In genomic region chr10:4522116-4522515, GRCm38 (mm10) we compare ENCODE assay signal across 22 mouse cellular contexts. TPM values are rescaled to one million over a fixed set of nuclear protein-coding genes. Genes with fewer than 3 reads are reported as not detected.
DNase-seq lines count a peak whose midpoint lies in the region; ATAC-seq and TF ChIP-seq lines count a peak whose summit lies in the region.
"Had no signal": no experiment of that assay in that cellular context is flagged by ENCODE, and none has a peak within 500 bp of the region (broad histone marks: within the 10 kb centered on the region; RNA-seq: fewer than 3 reads in every experiment).

No protein-coding gene starts in this region.

- WGBS in lung, embryonic 14.5 days = 89% methylated on average over 3 of the region's 3 CpGs

- H3K4me2 ChIP-seq in lung, embryonic 14.5 days = no peak overlapping the region
- H3K4me2 ChIP-seq: embryonic facial prominence, embryonic 12.5 days; heart, embryonic 12.5 days; neural tube, embryonic 13.5 days had no signal

- H3K4me1 ChIP-seq in lung, embryonic 14.5 days (ENCODE audit: insufficient read depth) = no peaks in the 10 kb centered on the region
- H3K4me1 ChIP-seq: embryonic facial prominence, embryonic 12.5 days; heart, embryonic 12.5 days; midbrain, embryonic 10.5 days; neural tube, embryonic 13.5 days had no signal

- no peak overlapping the region for H3K9ac ChIP-seq in lung, embryonic 14.5 days
- H3K9ac ChIP-seq: embryonic facial prominence, embryonic 12.5 days; heart, embryonic 12.5 days; neural tube, embryonic 13.5 days had no signal

- H3K36me3 ChIP-seq in lung, embryonic 14.5 days (ENCODE audit: insufficient read depth) = no peaks in the 10 kb centered on the region
- H3K36me3 ChIP-seq: embryonic facial prominence, embryonic 12.5 days; G1E; heart, embryonic 12.5 days; midbrain, embryonic 10.5 days; neural tube, embryonic 13.5 days had no signal

- peak; percentile 61 for DNase-seq in heart, adult 11 months
- DNase-seq in heart, postnatal 4 days = no peak
- no peak for DNase-seq in lung, embryonic 14.5 days
- no peak for DNase-seq in lung, adult 18-20 months
- peak; percentile 62 for DNase-seq in R1 (ENCODE audit: low read depth, low spot score)
- DNase-seq in embryo, embryonic 9.5 days (ENCODE audit: extremely low spot score) = no peak
- DNase-seq in cerebellum, adult 9-10 months = no peak
- DNase-seq: adrenal gland, postnatal 14 days; cerebellum, adult 18-20 months; gastrocnemius, postnatal 25 days; kidney, adult 9 months; layer of hippocampus, postnatal 36 days; lung, postnatal 10 days; thymus, postnatal 4 days had no signal

- peak; percentile 17; the same call in 1 of the 2 replicates for TF ChIP-seq CTCF in lung, embryonic 14.5 days (IDR thresholded peaks at IDR 0.05; ENCODE audit: low read depth)

- H3K27ac ChIP-seq in lung, embryonic 14.5 days (ENCODE audit: low read depth) = no peak overlapping the region
- H3K27ac ChIP-seq: embryonic facial prominence, embryonic 12.5 days; hindbrain, postnatal 0 days; midbrain, embryonic 10.5 days; neural tube, embryonic 13.5 days had no signal

- no peak overlapping the region for H3K4me3 ChIP-seq in lung, embryonic 14.5 days (ENCODE audit: low read depth, low read length)
- H3K4me3 ChIP-seq: embryonic facial prominence, embryonic 12.5 days; heart, embryonic 12.5 days; midbrain, embryonic 10.5 days; neural tube, embryonic 13.5 days had no signal

- H3K27me3 ChIP-seq in lung, embryonic 14.5 days (ENCODE audit: insufficient read depth, low read length) = no peaks in the 10 kb centered on the region
- H3K27me3 ChIP-seq: embryonic facial prominence, embryonic 12.5 days; heart, embryonic 12.5 days; neural tube, embryonic 13.5 days had no signal

- ATAC-seq in lung, embryonic 14.5 days (ENCODE audit: insufficient read depth) = no peak
- ATAC-seq in neutrophil, adult 5-6 weeks (ENCODE audit: extremely low read depth, insufficient number of reproducible peaks, low FRiP score, poor library complexity, severe bottlenecking) = 0 out of 2 replicates have a peak, but pooled peaks have one; percentile 41
- ATAC-seq: hindbrain, postnatal 0 days had no signal

- H3K9me3 ChIP-seq in lung, embryonic 14.5 days (ENCODE audit: low read depth, low read length) = no peaks in the 10 kb centered on the region
- H3K9me3 ChIP-seq: G1E had no signal

RNA-seq across cellular contexts. Expression of gene Ccdc170, which starts 39.8 kb away (rescaled TPM):
- total RNA-seq in heart, postnatal 4 days (2021) = under 1 TPM; 0.19 to 0.23 TPM
- 0.12 TPM in 2 replicates for polyA plus RNA-seq in lung, embryonic 14.5 days (2014; fragmentation: Nextera tagmentation; extraction: Ambion mirVana)
- 0.49 and 0.81 TPM in 2 replicates for total RNA-seq in neutrophil, adult 5-6 weeks (2017)
- total RNA-seq: G1E; liver, adult 2 months had no signal
- polyA plus RNA-seq: G1E; heart, embryonic 12.5 days; liver, adult 2 months; midbrain, embryonic 10.5 days; neural tube, embryonic 13.5 days had no signal

Comparison
In these comparisons a context has a peak if more than half of its experiments do, and no peak if none do; other contexts are left out.
1. DNase-seq: peak in heart, adult 11 months (single experiment) and R1 (single experiment); none in heart, postnatal 4 days (single experiment), lung, embryonic 14.5 days (single experiment), lung, adult 18-20 months (0 of 2), embryo, embryonic 9.5 days (single experiment) and cerebellum, adult 9-10 months (single experiment).